Mouse (Mus musculus) embryo, embryonic 9.5 days (tissue): ENCODE results near the gene Mvd.

Source experiments
- DNase-seq: peaks from one replicate; pipeline ENCODE4 v3.0.0-alpha.2; 2017; ENCODE audit errors: extremely low spot score

Mvd gene

GRCm38 (mm10) chr8:122427607-122428006, 15.6 kb downstream of the Mvd start:
- no peak for DNase-seq

DNA sequence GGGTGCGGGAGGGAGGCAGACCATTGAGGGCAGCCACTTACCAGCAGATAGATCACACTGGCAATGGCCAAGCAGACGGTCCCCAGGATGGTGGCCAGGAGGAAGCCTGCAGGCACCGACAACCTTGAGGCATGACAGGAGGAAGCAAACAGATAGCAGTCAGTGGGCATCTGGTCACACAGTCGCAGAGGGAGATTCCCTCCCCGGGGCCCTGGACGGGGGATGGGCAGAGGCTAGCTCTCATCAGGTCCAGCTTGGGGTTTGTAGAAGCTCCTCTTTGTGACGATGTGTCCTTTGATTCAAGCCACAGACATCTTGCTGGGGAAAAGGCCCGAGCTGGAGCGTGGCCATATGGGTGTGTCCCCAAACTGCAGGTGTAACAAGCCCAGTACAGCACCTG, 17.1 kb downstream of the Mvd start:
- no peak for DNase-seq

DNA sequence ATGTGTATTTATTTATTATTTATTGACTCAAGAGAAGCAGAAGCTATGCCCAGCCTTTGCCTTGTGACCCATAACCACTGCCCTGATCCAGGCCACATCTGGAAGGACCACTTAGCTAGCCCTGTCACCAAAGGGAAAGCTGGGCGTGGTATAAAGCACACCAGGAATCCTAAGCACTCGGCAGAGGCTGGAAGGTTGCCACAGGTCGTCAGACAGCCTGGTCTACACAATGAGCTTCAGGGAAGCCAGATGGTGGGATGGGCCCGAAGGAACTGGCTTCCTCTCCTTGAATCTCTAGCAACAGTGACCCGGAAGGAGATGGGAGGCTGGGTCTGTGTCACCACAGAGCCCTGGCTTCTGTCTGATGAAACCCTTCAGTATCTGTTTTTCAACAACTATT, 19.6 kb downstream of the Mvd start:
- no peak for DNase-seq

DNA sequence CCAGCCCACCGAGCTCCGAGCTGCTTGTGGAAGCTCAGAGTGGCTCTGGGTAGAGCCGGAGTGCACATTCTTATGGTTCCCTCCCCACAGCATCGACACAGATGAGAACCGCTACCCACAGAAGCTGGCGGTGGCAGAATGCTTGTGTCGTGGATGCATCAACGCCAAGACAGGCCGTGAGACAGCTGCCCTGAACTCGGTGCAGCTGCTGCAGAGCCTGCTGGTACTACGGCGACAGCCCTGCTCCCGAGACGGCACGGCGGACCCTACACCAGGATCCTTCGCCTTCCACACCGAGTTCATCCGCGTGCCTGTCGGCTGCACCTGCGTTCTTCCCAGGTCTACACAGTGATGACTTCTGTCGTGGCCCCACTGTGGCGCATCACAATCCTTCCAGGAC, 20.0 kb downstream of the Mvd start:
- DNase-seq = no peak

GRCm38 (mm10) chr8:122421376-122422070, 21.7 kb downstream of the Mvd start, which contains the start of gene Il17c:
TSS of gene Il17c (plus strand) at chr8:122422020.
- DNase-seq = no peak

- DNase-seq = no peak
Measured at GRCm38 (mm10) chr8:122419881-122420555, 23.2 kb downstream of the Mvd start.

DNA sequence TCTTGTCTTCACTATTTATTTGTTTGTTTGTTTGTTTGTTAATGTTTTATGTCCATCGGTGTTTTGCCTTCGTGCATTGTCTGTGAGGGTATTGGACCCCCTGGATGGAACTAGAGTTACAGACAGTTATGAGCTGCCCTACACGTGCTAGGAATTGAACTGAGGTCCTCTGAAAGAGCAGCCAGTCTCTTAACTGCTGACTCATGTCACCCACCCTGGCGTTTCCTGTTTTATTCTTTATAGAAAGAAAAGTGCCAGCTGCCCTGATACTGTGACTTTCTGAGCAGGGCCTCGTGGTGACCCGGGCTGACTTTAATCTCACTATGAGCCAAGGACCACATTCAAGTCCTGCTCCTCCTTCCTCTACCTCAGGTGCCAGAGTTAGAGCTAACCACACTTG, 27.7 kb downstream of the Mvd start:
- DNase-seq = no peak

DNA sequence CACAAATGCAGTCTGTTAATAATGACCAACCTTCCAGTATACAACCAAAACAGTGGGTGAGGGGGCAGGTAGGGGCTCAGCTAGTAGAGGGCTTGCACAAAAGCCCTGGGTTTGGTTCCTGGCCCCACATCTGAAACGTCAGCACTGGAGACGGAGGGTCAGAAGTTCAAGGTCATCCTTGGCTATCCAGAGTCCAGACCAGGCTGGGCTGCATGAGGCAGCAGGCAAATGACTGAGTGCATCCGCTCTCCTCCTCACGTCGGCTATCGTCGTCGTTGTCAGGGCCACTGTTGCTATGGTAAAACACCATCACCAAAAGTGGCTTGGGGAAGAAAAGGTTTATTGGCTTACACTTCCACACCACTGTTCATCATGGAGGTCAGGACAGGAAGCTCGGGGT, 28.9 kb downstream of the Mvd start:
- DNase-seq = no peak

DNA sequence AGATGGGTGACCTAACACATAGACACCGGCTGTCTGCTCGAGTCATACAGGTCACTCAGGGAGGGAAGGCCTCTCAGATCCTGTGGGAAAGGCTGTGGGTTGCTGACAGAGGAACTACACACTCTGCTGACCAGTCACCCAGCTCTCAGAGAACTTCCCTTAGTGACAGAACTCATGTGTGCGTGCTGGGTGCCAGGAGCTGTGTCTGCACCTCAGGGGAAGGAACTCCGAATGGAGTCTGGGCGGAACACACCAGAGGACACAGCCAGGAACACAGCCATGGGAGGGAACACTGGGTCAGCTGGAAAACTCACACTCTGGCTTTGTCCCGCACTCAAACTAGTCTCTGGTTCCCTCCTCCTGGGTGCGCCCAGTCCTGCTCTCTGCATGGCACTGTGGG, 35.5 kb downstream of the Mvd start:
- DNase-seq = no peak

DNA sequence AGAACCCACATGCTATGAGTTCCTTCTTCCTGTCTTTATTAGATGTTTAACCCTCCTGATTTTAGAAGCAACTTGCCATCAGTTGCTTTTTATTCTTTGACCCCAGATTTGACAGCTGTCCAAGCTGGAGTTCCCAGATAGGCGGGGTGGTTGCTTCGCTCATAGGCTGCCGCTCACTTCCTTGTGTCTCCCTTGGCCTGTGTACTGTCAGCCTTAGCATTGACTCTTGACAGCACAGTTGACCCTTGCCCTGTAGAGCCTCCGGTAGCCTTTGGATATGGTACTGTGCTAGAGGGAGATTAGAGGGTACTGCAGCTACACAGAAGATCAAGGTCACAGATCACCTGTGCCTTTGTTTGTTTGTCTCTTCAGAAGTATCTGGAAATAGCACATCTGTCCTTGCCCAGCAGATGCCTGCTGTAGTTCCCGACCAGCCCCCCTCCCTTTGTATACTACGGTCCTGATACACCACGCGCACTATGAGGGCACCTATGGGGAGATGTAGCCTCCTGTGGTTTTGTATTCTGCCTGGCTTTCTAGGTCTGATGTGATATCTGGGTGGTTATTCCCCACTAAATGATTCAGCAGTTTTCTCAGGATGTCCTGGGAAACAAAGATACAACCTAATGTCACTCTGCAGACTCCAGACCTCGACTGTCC, 37.9 kb downstream of the Mvd start:
- no peak for DNase-seq

- DNase-seq = no peak
Measured at GRCm38 (mm10) chr8:122398186-122398585, 45.0 kb downstream of the Mvd start.

DNA sequence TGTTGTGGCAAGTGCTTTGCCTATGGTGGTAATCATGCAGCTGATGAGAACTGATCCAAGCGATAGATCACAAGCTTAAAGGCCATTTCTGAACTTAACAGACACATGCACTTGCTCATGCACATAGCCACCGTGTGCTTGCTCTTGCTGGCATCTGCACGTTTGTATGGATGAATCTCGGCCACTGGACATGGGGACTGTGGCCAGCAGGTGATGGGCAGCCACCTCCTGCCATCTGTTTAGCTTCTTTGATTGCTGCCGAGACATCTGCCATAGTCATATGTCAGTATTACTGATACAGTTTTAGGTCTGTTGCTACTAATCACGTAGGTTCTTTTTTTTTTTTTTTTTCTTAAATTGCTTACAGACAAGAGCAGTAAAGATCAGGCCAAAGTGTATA, 47.9 kb downstream of the Mvd start:
- DNase-seq = no peak

DNA sequence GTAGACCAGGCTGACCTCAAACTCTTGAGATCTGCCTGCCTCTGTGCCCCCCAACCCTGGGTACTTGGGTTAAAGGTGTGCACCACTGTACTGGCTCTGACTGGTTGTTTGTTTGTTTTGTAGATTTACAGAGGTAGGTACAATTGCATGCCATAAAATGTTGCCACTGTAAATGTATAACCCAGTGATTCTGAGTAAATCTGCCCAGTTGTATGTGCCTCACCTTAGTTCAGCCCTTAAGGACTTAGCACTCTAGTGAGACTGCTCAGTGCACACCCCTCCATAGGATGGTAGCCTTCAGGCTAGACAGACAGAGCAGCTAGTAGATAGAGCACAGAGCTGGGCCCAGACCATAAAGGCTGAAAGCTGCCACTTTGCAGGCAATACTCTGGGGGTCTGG, 49.5 kb downstream of the Mvd start:
- no peak for DNase-seq

DNA sequence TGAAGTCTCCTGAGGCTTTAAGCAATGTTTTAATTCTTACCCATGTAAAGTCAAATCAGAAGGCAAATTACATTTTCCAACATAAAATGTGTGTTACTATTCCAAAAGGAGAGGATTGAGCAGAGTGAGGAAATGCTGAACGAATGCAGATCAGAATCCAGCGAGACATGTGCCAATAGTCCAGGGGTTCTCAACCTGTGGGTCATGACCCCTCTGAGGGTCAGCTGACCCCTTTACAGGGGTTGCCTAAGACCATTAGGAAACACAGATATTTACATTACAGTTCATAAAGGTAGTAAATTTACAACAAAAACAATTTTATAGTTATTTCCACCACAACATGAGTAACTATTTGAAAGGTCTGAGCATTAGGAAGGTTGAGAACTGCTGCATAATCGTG, 52.5 kb downstream of the Mvd start:
- no peak for DNase-seq

- DNase-seq = no peak
Measured at GRCm38 (mm10) chr8:122389357-122389756, 53.9 kb downstream of the Mvd start.
